Mouse (Mus musculus) left cerebral cortex, adult 11 months (tissue): ENCODE measurements around the gene Hyal2.

ENCODE experiments used
- DNase-seq: peaks from one replicate; pipeline ENCODE4 v3.0.0; 2022; ENCODE audit warnings: low spot score

The Hyal2 gene

DNA sequence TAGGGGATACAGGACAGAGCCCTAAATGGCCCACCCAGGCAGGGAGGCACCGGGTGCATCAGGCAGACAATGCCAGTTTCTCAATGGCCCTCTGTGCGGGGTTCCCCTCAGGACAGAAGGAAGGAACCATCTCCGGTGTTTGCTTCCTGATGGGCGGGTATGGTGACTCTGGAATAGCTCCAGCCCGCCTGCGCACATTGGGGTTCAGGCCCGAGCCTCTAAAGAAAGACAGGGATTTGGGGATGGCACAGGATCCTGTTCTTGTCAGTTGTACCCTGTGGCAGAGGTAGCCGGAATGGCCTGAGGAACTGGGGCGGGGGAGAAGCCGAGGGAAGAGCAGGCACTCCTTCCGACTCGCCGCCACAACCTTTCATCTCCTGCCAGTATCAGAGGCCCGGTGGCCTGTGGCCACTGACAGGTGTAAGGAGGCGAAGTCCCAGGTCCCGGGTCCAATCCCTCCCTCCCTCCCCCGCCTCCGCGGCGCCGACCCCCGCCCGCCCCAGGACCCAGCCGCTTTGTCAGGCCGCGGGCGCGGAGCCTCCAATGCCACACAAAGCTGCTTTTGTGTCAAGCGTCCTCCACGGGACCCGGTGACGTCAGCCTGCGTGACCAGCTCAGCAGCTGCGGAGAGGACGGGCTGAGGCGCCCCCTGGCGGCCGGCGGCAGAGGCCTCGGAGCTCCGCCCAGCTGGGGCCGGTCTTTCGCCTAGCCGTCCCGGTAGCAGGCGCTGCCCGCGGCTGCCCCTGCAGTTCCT is 44.6 kb downstream of the Hyal2 start:
- peak; percentile 96 for DNase-seq

DNA sequence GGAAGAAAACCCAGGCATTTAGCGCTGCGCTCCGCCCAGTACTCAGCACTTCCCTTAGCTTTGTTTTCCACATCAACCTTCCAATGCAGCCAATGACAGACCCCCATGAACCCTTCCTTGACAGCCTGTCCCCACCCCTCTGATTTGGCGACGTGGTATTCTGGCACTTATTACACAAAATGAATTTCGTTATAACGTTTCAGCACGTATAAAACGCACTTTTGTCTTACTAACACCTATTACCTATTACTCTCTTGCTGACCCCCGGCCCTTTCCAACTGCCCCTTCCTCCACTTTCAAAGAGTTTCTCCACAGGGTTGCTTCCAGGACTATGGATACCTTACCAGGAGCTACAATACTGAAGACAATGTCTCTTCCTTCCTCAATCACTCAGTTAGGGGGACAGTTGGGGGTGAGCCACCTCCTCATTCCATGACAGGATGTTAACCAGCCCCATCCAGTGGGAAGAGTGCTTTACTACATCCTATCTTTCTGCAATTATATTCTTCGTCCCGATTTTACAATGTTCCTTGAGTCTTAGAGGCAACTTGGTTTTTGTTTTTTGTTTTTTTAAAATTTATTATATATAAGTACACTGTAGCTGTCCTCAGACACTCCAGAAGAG is 45.3 kb downstream of the Hyal2 start:
- DNase-seq: no peak

DNA sequence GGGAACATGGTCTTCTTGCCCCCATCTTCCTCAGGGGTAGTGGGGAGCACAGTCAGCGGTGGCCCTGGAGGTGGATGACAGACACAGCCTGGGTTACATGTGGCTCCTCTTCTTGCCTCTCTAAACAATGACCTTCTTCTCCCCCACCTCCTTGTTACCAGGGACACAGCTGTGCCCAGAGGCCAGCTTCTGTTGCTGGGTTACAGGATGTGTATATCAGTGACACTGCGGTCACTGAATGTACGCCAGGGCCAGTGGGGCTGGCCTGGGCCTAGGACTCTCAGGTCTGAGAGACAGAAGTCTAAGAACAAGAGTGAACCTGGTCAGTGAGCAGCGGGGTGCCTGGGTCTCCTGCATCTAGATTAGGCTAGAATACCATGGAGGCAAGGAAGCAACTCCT is 47.3 kb downstream of the Hyal2 start:
- DNase-seq: no peak

DNA sequence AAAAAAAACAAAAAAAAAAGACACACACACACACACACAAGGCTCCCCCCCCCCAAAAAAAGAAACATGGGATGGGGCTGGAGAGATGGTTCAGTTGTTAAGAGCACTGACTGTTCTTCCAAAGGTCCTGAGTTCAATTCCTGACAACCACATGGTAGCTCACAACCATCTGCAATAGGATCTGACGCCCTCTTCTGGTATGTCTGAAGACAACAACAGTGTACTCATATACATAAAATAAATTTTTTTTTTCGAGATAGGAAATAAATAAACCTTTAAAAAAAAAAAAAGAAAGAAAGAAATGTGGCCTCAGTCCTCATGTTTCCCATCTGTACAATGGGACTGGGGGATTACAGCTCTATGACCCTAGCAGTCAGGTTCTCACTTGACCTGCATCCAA is 49.7 kb downstream of the Hyal2 start:
- DNase-seq: no peak

DNA sequence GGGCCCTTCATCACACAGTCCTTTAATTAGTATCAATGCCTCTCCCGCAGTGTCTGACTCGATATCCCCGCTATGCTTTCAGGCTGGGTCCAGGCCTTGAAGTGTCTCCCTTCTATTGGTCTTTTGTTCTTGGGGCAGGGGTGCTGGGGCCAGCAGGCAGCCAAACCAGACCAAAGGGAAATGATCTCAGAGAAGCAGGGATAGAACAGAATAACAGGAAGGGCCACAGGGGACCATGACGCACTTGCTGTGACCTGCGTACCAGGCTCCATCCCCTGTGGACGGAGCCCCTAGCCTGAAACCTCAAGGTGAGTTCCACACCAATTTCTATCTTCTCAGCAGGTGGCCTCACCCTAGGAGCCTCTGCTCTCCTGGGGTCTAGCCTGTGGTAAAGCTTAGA is 50.4 kb downstream of the Hyal2 start:
- DNase-seq: no peak

DNA sequence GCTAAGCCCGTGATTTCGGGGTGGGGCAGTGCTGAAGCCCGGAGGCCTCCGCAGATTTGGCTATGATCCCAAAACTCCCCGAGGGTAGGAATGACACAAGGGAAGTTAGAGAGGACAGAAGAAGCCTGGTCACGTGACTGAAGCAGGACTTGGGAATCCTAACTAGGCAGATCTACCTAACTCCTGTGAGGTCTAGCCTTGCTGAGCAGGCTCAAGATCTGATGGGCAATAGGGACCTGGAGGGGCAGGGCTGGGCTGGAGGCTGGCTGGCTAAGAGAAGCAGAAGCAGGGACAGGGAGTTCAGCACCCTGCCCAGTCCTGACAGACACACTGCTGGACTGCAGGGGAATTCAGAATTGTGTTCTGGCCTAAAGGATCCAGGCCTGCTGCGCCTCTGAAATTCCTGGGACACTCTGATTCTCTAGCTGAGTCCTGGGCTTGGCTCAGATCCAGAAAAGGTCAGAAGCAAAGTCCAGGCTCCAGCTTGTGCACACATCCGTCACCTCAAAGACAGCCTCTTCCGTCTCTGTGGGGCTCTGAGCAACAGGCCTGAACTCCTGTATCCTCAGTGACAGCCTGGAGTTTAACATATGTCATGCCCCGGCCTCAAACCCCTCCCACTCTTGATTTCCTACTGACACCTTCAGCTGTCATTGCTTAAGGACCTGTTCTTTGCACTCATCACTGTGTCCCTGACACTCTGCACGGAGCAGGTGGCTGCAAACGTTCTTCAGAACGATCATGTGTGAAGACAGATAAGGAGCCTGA is 51.2 kb downstream of the Hyal2 start:
- DNase-seq: no peak

DNA sequence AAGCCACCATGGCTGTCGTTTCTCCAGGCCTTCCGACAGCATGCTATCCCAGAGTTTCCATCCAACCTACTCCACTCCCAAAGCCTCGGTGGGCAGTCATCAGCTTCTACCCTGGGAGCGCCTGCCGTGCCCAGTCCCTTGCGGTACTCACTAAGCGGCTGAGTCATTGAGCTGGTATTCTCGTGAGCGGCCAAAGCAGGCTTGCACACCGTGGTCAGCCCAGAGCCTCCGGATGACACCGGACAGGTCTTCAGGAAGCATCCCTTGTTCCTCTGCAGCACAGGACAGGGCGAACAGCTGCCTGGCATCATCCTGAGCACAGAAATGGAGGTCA is 51.8 kb downstream of the Hyal2 start:
- DNase-seq: no peak

DNA sequence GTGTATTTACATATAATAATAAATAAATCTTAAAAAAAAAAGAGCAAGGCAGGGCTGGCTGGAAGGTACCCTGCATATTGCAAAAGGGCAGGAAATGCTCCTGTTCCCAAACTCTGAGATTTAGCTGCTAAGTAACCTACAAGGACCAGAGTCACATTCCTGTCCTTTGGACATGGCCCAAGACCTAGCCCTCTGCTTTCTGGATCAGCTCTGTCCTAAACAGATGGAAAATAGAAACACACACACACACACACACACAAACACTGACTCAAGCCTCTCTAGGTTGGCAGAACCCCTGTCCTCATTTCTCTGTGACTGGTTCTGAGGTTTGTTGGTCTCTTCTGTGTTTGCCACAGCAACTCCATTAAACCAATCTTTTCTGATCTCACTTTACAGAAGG is 53.2 kb downstream of the Hyal2 start:
- DNase-seq: no peak
